Mouse (Mus musculus): Measurements from ENCODE around the gene Gcnt3. TPM values are rescaled to one million over a fixed set of nuclear protein-coding genes. Genes with fewer than 3 reads are reported as not detected.

Gene Gcnt3
- not detected in 2 replicates for polyA plus RNA-seq (2015; fragmentation: Nextera tagmentation; extraction: Ambion mirVana)

GRCm38 (mm10) chr9:70037988-70038387, at the start of gene Gcnt3:
Gene Gcnt3, minus strand, starts transcription at chr9:70038088.

GRCm38 (mm10) chr9:70012408-70012901, 25.4 kb downstream of the Gcnt3 start, which contains the start of gene Gtf2a2:
Gene Gtf2a2, plus strand, starts transcription at chr9:70012550.

DNA sequence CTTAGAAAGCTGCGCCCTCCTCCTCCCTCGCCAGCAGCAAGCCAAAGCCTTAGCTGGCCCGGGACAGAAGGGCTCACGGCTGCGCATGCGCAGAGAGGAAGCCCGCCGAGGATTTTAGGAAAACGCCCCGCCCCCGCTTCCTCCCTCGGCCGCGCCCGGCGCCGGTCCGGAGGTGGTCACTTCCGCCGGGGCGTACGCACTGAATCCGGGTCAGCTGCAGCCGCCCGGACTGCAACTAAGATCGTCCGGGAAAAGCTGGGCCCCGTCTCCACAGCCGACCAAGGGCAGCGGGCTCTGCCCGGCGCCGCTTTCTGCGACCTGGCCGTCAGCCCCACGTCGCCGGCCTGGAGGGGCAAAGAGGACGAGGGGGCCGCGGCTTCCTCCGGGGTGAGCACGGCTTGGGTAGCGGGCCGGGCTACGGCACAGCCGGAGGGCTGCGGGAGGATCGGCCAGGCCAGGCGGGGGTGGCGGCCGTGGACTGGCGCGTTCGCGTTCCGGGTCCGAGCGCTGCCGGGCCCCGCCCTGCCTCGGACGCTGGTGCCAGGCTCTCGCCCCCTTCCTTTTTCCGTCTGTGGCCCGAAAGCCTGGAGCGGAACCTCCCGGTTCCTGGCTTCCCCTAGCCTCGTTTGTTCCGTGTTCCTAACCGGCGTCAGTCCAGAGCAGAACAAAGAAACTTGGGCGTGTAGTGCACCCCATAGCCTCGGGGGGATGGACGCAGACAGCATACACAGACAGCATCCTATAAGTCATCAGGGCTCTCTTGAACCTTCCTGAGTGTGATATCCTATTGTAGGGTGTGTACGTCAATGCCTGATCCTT, 48.4 kb downstream of the Gcnt3 start, which contains the start of gene Bnip2:
Gene Bnip2, plus strand, starts transcription at position 164 of the 819 bp plus-strand sequence.

Other genes starting within 250 kb of the Gcnt3 start
- gene Bnip2, start 48.6 kb downstream of the Gcnt3 start, polyA plus RNA-seq (2015; fragmentation: Nextera tagmentation; extraction: Ambion mirVana): 74.1 and 84.6 TPM in 2 replicates
- 125 and 127 TPM in 2 replicates for gene Gtf2a2, start 25.5 kb downstream of the Gcnt3 start, polyA plus RNA-seq (2015; fragmentation: Nextera tagmentation; extraction: Ambion mirVana)
- gene Fam81a, start 104.5 kb upstream of the Gcnt3 start, polyA plus RNA-seq (2015; fragmentation: Nextera tagmentation; extraction: Ambion mirVana): 1.5 and 2.7 TPM in 2 replicates
- gene Myo1e, start 169.3 kb upstream of the Gcnt3 start, polyA plus RNA-seq (2015; fragmentation: Nextera tagmentation; extraction: Ambion mirVana): 8.0 and 8.7 TPM in 2 replicates